Mouse (Mus musculus): ENCODE data around the gene Cdh23.
A peak's percentile ranks its signal among the peaks of the same experiment; 100 is the strongest.
"Not testable (repeated sequence)": the region's sequence is repeated elsewhere in the genome, so short reads cannot be mapped to it uniquely, and the experiment has no call there.

The Cdh23 gene

DNA sequence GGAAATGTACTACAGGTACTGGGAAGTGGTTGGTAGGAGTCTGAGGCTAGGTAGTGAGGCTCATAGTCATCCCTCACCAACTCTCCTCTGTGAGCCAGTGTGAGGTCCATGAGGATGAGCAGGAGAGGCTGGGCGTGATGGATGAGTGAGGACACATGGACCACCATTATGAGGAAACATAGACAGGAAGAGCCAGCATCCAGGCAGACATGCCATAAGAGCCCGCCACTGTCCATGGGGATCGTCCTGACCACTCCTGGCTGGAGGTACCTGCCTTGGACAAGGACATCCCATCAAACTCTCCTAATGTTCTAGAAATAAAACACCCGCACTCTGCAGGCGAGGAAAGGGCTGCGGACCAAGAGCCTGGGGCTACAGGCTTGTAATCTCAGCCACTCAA is at the start of gene Cdh23:
Gene Cdh23, minus strand, starts transcription at position 101 of the 400 bp plus-strand sequence.
- DNase-seq (ENCODE audit: low read depth, low spot score), result no peak

DNA sequence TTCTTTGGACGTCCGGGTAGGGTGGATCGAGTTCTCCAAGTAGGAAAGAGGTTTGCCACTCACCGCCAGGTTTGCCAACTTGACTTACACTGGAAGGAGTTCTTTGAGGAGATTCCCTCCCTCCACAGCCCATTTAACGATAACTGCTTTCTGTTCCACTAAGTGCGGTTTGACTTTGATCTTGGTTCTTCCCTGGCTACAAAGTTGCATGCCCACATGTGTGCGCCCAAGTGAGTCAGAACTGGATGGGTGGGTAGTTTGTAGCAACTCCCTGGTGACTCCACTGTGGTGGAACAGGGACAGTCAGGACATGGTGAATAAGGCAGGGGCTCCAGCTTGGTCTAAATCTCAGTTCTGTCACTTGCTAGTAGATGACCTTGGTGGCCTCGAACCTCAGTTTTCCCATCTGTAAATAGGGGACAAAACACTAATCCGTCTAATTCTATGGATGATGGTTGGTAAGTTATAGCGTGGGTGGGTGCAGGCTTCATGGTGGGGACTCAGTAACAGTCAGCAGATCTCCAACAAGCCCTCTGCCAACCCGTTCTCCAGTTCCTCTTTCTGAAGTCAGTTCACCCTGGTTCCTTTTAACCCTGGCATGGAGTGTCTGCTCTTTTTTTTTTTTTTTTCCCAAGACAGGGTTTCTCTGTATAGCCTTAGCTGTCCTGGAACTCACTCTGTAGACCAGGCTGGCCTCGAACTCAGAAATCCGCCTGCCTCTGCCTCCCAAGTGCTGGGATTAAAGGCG is 48.4 kb upstream of the Cdh23 start:
- DNase-seq (ENCODE audit: low read depth, low spot score), result no peak

DNA sequence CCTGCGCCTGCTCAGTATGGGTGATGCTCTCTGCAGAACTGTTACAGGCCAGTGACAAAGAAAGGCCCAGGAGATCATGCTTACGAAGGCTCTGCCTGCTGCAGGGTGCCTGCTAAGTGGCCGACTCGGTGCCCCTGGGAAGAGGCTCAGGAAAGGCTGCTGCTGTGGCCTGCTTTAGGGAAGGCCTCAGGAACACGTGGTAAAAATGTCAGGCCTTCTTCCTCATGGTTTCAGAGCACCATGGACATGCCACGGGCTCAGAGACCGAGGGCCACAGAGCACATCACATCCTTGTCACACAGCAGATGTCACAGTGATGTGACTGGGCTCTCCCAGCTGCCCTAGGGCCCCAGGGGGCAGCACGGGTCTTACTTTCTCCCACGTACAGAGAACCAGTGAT is 47.4 kb upstream of the Cdh23 start:
- no peak for DNase-seq (ENCODE audit: low read depth, low spot score)

DNA sequence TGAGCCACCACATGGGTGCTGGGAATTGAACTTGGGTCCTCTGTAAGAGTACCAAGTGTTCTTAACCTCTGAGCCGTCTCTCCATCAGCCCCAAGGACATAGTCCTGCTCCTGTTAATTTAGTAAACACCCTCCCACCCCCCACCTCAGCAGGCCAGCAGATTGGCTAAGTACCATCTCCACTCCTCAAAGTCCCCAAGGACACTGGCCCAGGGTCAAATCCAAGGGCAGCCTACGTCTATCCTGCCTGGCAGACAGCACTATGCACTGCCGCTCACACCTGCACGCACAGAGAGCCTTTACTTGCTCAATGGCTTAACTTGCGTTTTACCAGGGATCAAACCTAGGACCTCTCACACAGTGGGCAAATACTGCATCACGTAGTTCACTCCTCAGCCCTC is 46.7 kb upstream of the Cdh23 start:
- DNase-seq (ENCODE audit: low read depth, low spot score), result no peak

DNA sequence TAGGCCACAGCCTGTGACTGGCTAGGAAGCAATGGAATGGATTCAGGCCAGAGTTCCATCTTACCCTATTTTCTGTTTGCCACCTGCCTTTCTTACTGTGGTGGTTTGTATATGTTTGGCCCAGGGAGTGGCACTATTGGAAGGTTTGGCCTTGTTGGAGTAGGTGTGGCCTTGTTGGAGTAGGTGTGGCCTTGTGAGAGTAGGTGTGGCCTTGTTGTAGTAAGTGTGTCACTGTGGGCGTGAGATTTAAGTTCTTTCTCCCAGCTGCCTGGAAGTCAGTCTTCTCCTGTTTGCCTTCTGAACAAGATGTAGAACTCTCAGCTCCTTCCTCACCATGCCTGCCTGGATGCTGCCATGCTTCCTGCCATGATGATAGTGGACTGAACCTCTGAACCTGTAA is 46.0 kb upstream of the Cdh23 start:
- DNase-seq (ENCODE audit: low read depth, low spot score), result not testable (repeated sequence)

DNA sequence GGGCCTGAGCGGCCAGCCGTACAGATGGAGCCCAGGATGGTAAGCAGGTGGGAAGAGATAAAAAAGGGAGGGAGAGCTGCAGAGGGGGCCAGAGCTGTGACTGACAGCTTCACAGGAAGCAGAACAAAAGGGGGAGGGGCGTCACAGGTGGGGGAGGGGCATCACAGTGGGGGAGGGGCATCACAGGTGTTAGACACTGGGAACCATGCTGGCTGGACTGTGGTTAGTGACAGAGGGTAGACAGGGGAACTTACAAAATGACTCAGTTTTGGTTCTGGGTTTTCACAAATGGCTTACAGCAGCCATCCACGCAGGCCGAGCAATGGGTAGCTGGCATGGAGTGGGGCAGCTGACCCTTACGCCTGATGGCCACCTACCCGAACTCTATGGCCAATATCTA is 45.1 kb upstream of the Cdh23 start:
- peak; percentile 22 for DNase-seq (ENCODE audit: low read depth, low spot score)

DNA sequence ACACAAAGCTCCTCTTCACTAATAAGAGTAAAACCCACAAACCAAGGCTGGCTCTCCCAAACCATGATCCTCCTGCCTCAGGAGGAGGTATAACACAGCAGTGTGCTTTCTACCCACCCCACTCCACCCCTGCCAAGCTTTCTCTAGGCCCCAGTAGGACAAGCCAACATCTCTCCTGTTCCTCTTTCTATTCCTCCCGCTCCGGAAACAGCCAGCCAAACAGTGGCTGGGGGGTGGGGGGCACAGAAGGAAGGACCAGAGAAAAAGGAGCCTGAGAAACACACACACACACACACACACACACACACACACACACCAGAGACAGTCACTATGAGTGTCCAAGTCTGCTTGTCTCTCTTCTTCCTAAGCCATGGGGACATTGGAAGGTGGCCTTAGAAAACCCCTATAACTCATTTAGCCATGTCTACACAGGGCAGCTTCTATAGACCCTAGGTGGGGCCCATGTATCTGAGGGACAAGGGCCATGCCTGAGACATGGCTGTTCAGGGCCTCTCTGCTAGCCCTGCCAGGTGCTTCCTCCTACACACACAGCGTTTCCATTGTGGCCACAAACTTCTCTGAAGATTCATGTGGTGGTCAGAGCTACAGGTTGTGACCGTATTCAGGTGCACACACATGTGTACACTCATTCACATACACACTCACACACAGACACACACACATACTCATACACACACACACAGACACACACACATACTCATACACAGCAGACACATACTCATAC is 43.5 kb upstream of the Cdh23 start:
- DNase-seq (ENCODE audit: low read depth, low spot score), result no peak

DNA sequence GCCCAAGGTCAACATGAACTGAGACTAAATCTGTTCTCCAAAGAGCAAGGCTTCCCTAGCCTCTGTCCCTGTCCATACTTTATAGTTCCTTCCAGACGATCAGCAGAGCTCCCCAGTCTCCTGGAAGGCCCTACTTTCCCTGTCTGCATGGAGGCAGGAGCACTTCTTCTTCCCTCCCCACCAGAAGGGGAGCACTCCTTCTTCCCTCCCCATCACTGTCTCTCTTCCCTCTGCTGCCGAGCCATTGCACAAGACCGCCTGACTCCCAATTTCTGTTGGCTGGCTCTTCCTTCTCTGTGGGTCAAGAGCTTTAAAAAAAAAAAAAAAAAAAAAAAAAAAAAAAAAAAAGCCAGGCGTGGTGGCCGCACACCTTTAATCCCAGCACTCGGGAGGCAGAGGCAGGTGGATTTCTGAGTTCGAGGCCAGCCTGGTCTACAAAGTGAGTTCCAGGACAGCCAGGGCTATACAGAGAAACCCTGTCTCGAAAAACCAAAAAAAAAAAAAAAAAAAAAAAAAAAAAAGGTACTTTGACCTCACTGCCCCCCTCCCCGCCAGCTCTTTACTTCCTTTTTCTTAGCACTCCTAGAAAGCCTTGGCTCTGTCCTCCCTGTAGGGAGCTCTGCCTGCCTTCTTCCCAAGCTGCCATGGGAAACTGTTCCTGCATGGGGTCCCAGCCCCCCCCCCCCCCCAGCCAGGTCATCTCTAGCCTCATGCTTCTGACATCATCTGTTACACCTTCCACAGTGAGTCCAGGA is 41.8 kb upstream of the Cdh23 start:
- no peak for DNase-seq (ENCODE audit: low read depth, low spot score)

DNA sequence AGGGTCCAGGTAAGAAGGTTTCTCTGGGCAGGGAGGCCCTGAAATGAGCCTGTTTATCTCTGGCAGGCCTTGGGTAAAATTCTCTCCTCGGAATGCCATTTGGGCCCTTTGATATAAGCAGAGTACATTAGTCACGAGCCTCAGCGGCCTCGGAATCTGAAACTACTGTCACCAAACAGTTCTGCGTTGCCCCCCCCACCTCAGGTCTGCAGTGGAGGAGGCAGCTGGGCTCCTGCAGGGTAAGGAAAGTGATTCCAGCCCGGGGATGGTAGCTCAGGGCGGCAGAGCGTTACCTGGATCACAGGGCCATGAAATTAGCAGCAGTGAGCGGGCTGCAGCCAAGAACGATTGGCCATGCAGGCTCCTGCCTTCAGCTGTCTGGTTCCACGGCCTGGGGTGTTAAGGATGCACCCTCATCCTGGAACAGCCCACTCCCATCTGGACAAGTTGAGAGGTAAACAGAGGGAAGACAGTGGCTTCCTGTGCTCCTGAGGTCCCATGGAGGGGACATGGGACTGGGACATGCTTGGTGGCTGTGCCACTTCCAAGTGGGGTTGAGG is 41.0 kb upstream of the Cdh23 start:
- DNase-seq (ENCODE audit: low read depth, low spot score), result no peak

DNA sequence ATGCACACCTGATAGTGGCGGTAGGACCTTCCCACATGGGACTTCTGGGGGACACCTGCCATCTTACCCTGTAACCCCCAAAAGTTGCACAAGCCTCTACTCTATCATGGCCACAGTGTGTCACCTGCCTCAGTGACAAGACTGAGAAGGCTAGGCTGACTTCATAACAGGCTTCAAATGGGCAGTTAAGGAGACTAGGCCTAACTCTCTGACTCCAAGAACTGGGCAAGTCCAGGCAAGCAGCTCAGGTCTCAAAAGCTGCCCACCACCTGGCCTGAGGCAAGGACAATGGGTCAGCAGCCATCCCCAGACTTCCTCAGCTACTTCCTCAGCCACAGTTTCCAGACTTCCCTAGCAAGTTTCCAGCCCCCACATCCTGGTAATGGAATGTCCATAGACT is 39.4 kb upstream of the Cdh23 start:
- no peak for DNase-seq (ENCODE audit: low read depth, low spot score)

DNA sequence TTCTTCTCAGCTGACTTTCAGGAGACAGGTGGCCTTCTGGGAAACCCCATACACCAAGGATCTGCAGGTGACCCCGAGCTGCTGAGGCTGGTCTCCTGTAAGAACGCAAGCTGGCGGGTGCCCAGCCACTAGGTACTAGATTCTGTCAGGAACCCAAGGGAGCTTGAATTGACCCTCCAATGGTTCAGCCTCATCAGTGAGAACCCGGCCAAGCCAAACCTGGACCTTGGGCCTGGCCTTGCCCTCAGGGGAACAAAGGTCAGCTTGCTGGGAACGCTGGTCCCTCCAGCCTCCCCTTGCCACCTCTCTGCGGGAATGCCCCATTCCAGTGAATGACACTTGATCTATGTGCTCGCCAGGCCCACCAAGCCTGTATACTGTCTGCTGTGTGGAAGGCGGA is 37.2 kb upstream of the Cdh23 start:
- no peak for DNase-seq (ENCODE audit: low read depth, low spot score)

DNA sequence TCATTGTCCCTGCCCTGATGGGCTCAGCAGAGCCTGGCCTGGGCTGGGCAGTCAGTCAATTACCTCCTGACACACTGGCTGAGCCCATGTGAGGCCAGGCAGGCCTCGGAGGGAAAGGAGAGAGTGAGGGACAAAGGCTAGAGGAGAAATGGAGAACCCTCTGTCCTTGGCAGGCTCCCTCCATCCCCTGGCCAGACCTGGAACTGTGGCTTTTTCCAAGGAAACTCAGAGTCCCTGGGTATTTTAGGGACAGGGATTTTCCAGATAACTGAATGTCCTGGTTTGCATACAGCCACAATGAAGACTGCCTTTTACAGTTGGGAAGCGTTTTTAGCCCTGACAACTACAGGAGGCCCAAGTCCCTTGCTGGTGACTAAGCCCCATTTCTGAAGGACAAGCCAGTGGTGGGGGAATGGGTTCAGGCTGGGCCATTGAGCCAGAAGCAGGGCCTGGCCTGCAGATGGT is 36.1 kb upstream of the Cdh23 start:
- DNase-seq (ENCODE audit: low read depth, low spot score), result no peak

DNA sequence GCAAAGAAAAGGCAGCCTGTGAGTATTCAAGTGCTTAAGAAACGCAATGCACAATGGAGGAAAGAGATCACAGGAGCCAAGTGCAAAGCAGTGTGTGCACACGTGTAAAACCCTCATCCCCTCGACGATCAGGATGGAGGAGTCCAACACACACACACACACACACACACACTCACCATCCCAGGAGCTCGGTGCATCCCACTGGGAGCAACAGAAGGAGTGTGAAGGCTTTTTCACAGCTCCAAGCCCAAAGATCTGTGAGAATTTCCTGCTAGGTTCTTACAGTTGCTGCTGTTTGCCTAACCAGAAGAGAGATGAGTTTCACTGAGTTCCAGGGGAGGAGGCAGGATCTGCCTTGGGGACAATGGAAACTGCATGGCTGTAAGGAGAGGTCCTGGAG is 35.5 kb upstream of the Cdh23 start:
- DNase-seq (ENCODE audit: low read depth, low spot score), result no peak

DNA sequence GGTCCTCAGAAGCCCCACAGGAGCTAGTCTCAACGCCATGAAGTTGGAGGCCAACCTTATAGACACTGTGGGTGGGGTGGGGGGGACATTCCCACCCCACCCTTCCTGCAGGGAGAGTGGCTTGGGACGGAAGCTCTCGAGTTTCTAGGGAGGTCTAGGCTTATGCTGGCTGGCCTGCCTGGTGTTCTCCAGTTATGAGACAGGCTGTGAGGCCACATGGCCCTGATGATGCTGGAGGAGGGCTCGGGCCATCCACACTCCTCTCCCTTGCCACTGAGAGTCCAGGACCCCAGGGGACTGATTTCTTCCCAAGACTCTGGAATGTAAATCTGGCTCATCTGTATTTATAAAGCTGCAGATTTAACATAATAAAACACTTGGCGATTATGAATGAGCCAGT is 31.0 kb upstream of the Cdh23 start:
- DNase-seq (ENCODE audit: low read depth, low spot score), result no peak

DNA sequence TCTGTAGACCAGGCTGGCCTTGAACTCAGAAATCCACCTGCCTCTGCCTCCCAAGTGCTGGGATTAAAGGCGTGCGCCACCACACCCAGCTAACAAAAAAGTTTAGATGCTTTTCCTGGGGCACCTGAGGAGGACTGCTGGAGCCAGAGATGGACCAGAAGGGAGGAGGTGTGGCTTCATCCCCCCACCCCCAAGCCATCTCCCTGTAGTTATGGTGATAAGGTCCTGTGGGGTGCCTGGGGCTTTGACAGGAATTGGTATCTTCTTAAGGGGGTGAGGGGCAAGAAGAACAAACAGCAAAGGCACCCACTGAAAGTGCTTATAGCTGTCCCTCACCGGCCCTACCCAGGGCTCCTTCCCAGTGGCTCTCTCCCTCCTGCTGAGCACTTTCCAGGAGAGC is 30.6 kb upstream of the Cdh23 start:
- DNase-seq (ENCODE audit: low read depth, low spot score), result no peak

DNA sequence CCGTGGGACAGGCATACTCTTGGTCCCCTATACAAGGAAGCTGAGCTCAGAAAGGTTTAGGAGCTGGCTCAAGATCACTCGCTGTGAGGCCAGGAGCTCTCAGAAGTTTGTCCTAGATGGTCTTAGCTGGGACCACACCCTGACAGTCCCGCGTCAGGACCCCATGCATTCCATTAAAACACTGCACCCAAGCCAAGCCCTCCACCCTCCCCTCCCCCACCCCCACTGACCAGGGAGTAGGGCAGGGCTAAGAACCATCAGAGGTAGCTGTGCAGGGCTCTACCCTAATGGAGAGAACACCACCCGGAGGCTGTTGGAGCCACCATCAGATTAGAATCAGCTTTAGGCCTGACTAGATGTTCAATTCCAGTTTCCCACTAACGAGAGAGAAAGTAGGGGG is 28.2 kb upstream of the Cdh23 start:
- DNase-seq (ENCODE audit: low read depth, low spot score), result no peak

DNA sequence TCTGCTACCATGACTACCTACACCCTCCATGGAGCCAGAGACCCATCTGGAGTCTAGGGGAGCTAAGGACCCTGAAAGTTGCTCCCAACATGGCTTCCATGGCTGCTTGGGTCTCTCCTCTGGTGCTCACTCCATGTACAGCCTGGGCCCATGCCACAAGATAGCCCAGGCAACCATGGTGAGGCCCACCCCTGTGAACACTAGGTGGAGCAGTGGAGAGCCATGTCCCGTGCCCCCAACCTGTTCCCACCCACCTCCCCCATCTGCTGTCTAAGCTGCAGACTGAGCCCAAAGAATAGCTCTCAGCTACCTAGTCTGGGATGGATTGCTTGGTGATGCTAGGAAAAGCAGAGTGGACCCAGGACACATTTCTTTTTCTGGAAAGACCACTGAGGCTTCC is 27.1 kb upstream of the Cdh23 start:
- DNase-seq (ENCODE audit: low read depth, low spot score), result peak; percentile 24

DNA sequence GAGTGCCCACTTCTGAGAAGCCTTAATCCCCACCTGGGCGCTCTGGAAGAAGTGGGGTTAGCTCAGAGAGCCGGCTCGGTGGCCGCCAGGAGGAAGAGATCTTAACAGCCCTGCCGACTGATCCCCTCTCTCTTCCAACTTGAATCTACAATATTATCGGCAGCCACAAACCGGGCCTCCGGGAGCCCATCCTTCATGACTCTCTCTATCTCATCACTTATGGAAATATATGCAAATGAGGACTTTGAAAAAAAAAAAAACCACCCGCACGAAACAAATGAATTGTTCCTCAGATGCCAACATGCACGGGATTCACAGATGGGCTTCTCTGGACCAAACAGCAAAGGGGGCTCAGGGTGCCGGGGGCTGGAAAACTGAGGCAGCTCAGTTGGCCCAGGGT is 25.4 kb upstream of the Cdh23 start:
- no peak for DNase-seq (ENCODE audit: low read depth, low spot score)

DNA sequence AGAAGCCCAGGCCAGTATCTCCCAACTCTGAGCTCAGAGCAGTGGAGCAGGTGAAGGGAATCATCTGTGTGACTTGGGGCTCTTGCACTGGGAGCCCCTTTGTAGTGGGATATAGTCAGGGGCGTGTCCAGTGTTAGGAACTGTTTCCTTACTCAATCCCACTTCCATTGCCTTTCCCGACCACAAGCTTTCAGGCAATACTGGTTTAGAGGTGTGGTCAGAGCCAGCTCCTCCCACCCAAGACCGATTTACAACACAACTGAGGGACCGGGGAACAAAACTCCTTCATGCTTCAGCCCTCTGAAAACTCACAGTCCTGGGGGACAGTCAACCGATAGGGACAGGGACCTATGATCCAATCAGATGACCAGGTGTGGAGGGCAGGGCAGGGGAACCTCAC is 24.2 kb upstream of the Cdh23 start:
- no peak for DNase-seq (ENCODE audit: low read depth, low spot score)

DNA sequence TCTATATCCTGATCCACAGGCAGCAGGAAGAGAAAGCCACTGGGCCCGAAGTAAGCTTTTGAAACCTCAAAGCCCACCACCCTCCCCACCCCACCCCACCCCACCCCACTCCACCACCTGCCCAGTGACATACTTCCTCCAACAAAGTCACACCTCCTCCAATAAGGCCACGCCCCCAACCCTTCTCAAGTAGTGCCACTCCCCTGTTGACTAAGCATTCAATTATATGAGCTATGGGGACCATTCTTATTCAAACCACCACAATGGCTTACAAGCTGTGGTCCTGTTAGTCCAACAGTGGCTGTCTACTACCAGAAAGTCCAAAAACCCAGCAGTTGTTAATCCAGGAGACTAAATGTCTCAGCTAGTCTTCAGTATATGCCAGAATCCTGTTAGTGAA is 22.2 kb upstream of the Cdh23 start:
- no peak for DNase-seq (ENCODE audit: low read depth, low spot score)

DNA sequence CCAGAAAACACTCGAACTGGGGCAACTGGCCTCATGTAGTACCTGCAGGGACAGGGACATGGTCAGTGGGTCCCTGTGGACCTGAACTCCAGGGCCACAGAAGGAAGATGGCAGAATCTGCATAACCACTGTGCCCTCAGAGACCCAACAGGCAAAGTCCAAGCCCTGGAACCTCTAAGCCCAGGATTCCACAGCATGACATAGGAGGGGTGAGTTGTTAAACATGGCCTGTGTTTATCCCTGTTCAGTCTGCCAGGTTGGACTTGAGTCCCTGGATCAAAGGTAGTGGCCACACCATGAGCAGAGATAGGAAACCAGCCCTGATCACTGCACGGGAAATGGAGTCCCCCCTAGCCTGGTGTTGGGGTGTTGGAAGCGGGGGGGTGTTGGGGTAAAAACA is 20.2 kb upstream of the Cdh23 start:
- DNase-seq (ENCODE audit: low read depth, low spot score), result no peak

DNA sequence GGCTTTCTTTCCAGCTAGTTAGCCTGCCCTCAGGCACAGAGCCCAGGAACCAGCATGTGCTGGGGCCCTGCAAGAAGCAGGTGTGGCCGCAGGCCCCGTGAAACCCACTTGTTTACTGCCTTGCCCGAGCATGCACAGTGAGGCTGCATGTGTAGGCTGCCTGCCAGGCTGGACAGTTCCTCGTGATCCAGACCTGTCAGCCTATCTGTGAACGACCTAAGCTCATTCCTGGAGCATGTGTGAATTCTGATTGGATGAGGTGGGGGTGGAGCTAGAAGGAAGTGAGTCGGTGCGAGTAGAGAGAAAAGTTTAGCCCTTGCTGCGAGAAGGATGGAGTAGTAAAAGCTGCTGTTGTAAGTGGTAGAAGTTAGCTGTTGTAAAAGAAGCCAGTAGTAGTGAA is 16.0 kb upstream of the Cdh23 start:
- not testable (repeated sequence) for DNase-seq (ENCODE audit: low read depth, low spot score)

Data from CD4-positive, CD25-positive, alpha-beta regulatory T cell, adult 2 months (primary cell).